Mouse (Mus musculus): ENCODE measurements around the gene Gm20425. TPM values are rescaled to one million over a fixed set of nuclear protein-coding genes. Genes with fewer than 3 reads are reported as not detected.

The Gm20425 gene
- total RNA-seq, 4 experiments from 2014 or later, result 14.1 to 20.5 (median 17.7) TPM

- DNase-seq, result no peak
These were observed 80.9 kb downstream of the Gm20425 start for GRCm38 (mm10) chr9:103149074-103149799.

GRCm38 (mm10) chr9:103147103-103147502 lies 83.0 kb downstream of the Gm20425 start:
- no peak for DNase-seq

GRCm38 (mm10) chr9:103146703-103147102 lies 83.4 kb downstream of the Gm20425 start:
- no peak for DNase-seq

GRCm38 (mm10) chr9:103146257-103146656 lies 83.8 kb downstream of the Gm20425 start:
- no peak for DNase-seq

- no peak for DNase-seq
These were observed 84.8 kb downstream of the Gm20425 start for GRCm38 (mm10) chr9:103145351-103145750.

- no peak for DNase-seq
These were observed 86.2 kb downstream of the Gm20425 start for GRCm38 (mm10) chr9:103143881-103144280.

- DNase-seq, result no peak
These were observed 88.8 kb downstream of the Gm20425 start for GRCm38 (mm10) chr9:103141266-103141665.

GRCm38 (mm10) chr9:103140384-103140783 lies 89.7 kb downstream of the Gm20425 start:
- no peak for DNase-seq

Other genes starting within 250 kb of the Gm20425 start
- gene Slco2a1, start 241.6 kb downstream of the Gm20425 start, total RNA-seq (2022), result 1 to 10 TPM; 3.3 to 5.7 (median 4.4) TPM
- gene Rab6b, start 118.5 kb downstream of the Gm20425 start, total RNA-seq (2022), result 1 to 10 TPM; 1.9 to 5.2 (median 3.2) TPM
- gene Srprb, start 28.2 kb downstream of the Gm20425 start, total RNA-seq (2022), result 10 to 100 TPM; 38.6 to 47.5 (median 43.1) TPM
- gene Trf, start 137 bp upstream of the Gm20425 start, total RNA-seq (2022), result 100 to 1,000 TPM; 104 to 194 (median 130) TPM
- 1 to 10 TPM in 2 of 4 experiments, under 1 TPM in 1, not detected in 1; 0.56 to 1.6 (median 1.3) TPM for gene 1300017J02Rik, start 74.8 kb upstream of the Gm20425 start, total RNA-seq (2022)
- 10 to 100 TPM; 27.8 to 31.7 (median 29.8) TPM for gene Topbp1, start 74.9 kb upstream of the Gm20425 start, total RNA-seq (2022)
- gene Cdv3, start 135.5 kb upstream of the Gm20425 start, total RNA-seq (2022), result 100 to 1,000 TPM; 105 to 240 (median 171) TPM

All from adrenal gland, adult 8-10 months (tissue).